Mouse (Mus musculus): ENCODE measurements around the gene Slc28a3.

Gene Slc28a3

DNA sequence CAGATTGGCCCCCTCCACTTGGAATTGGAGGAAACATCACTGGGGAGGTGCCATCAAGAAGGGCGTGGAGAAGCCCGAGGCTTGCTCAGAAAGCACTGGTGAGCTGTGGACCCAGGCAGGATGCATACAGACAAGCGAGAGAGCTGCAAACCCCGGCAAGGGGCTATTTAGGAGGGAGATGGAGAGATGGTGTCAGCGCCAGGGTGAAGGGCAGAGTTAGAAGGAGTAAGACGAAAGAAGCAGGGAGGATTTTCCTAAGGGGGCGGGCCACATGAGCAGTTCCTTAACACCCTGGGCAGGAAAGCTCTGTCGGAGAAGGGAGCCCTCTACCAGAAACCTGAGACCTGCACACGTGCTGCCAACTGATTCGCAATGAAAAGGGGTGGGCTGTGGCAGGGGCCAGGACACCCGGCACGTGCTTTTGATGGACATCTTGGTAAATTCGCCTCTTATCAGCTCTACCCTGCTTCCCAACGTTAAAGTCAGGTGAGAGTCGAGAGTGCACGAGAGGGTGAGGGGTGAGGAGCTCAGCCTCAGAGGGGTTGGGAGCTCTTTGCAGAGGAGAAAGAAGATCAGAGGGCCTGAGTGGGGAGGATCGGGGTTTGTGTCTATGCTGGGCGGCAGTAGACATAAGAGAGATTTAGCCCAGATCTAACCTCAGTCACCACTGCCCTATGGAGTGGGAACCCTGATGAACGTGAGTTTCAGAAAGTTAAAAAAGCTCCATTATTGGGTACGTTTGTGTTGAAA is 87.5 kb downstream of the Slc28a3 start:
- no peak for DNase-seq (ENCODE audit: low read depth, low spot score)

- DNase-seq (ENCODE audit: low read depth, low spot score), result no peak
These were observed 89.2 kb downstream of the Slc28a3 start for GRCm38 (mm10) chr13:58521331-58522030.

DNA sequence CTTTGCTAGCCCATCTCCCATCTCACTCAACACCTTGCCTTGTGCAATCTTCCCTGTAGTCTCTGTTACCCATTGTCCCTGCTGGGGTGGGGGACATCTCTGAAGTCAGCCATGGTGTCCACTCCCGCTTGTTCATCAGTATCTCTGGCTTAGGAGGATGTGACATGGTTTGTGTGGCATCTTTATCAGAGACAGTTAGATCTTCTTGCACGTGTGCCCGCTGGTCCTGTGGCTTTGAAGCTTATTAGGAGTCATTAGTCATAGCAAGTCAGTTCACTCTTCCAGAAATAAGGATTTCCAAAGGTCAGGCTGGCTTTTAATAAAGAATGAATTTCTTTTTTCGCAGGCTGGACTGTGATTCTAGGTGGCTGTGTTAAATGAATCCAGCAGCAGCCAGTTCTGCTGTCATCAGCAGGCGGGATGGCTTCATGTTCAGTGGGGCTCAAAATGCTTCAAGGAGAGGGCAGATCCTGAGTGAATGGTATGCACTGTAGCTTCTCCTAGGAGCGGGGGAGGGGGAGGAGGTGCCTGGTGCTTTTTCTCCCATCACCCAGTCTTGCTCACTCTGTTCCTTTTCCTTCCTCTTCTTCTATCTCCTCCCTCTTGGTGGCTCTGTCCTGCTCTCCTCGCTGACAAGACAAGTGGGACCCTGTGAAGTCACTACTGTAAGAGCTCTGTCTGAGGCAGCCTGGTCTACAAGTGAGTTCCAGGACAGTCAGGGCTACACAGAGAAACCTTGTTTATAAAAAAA is 89.9 kb downstream of the Slc28a3 start:
- DNase-seq (ENCODE audit: low read depth, low spot score), result no peak

GRCm38 (mm10) chr13:58520028-58520427 is 90.6 kb downstream of the Slc28a3 start:
- no peak for DNase-seq (ENCODE audit: low read depth, low spot score)

- no peak for DNase-seq (ENCODE audit: low read depth, low spot score)
These were observed 94.4 kb downstream of the Slc28a3 start for GRCm38 (mm10) chr13:58516277-58516676.

GRCm38 (mm10) chr13:58515635-58516034 is 95.0 kb downstream of the Slc28a3 start:
- no peak for DNase-seq (ENCODE audit: low read depth, low spot score)

DNA sequence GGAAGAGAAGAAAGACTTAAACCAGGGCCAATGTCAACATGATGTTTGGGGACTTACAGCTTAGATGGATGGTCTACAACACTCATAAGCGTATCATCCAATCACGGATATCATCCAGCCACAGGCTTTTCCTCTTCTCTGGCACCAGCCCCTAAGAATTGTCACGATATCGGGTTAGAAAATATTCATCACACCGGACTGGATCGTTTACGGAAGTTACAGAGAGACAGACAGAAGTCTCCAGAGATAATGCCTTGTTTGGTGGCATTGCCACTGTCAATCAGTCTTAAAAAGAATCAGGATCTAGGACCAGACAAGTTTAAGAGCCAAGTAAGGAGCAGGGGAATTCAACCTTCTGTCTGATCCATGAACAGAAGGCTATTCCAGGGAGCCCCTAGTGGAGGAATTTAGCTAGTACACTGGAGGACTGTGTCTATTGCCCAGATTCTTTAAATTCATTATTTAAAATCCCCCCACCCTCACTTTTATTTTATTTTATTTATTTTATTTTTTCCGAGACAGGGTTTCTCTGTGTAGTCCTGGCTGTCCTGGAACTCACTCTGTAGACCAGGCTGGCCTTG is 96.4 kb downstream of the Slc28a3 start:
- DNase-seq (ENCODE audit: low read depth, low spot score), result peak; percentile 36

GRCm38 (mm10) chr13:58511926-58512325 is 98.8 kb downstream of the Slc28a3 start:
- no peak for DNase-seq (ENCODE audit: low read depth, low spot score)

DNA sequence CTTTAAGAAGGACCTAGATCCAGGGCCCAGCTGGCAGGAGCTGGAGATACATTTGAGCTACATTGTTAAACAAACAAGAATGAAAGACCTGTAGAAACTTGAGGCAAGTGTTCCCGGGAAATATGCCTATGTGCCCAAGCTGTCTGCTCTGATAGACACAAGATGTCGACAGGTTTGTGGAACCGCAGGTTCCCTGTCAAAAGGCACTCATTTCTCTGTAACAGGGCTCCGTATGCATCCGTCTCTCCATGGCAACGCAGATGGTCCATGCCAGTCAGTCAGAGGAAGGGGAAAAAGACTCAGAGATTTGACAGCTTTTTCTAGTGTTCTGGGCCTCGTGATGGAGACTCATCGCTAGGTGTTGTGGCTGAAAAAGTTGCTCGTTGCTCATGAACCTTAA is 99.4 kb downstream of the Slc28a3 start:
- DNase-seq (ENCODE audit: low read depth, low spot score), result no peak

DNA sequence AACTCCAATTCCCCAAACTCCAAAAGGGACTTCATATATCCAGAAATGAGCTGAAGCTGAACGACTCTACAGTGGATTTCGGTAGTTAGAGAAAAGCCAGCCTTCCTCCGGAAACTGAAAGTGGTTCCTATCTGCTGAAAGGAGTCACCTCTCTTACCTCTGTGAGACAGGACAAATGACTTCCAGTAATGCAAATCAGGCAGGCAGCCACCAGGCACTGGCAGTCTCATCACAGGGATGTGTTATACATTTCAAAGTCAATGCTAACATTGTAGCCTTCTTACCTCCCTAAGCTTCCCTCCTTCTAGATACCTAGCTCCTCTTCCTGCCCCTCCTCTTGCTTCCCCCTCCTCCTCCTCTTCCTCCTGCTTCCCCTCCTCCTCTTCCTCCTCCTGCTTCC is 101.4 kb downstream of the Slc28a3 start:
- DNase-seq (ENCODE audit: low read depth, low spot score), result no peak

GRCm38 (mm10) chr13:58503610-58504009 is 107.1 kb downstream of the Slc28a3 start:
- peak; percentile 28 for DNase-seq (ENCODE audit: low read depth, low spot score)

DNA sequence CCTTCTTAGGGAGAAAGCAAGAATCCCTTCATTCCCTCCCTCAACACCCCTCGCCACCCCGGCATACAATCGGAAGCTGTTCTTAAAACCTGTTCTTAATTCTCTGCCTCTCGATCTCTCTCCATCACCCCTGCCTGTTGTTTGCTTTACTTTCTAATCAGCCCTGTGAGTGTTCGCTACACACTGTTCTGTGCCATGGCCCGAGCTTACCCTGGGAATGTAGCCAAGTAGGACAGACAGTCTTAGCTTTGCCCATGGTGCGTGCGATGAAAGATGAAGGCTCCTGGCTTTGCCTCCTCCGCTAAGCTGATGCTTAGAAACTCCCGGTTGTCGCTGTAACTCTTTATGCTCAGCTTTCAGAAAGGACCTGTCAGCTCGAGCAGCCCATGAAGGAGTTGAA is 112.9 kb downstream of the Slc28a3 start:
- DNase-seq (ENCODE audit: low read depth, low spot score), result no peak
